Mouse (Mus musculus) ovary, adult 2 months (tissue): Measurements from ENCODE around the gene Olfr297. TPM values are rescaled to one million over a fixed set of nuclear protein-coding genes. Genes with fewer than 3 reads are reported as not detected.

Source experiments
- polyA plus RNA-seq: library from polyadenylated mRNA; depleted of rRNA; stranded (reverse); fragments of >200 nt; gene quantifications from 2 replicates; pipeline ENCODE4 v1.2.3, GENCODE M21; 2012; rRNA removed

Olfr297 gene
- not detected in 2 replicates for polyA plus RNA-seq

DNA sequence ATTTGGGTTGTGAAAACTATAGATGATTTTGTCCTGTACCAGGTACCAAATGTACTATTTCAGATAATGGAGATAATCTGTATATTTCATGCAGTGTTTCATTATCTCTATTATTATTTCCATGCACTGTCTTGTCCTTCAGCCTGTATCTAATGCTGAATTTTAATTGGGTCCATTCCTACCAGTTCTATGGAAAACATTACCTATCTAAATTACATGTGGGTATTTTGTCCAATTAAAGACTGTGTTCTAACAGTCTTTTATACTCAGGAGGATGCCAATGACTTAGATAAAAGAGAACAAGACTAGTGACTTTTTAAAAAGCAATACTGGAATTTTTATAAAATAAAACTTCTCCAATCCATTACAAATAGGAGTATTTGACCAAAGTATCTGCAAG, at the start of gene Olfr297:
TSS of gene Olfr297 (plus strand) at position 301 of the 400 bp plus-strand sequence.

DNA sequence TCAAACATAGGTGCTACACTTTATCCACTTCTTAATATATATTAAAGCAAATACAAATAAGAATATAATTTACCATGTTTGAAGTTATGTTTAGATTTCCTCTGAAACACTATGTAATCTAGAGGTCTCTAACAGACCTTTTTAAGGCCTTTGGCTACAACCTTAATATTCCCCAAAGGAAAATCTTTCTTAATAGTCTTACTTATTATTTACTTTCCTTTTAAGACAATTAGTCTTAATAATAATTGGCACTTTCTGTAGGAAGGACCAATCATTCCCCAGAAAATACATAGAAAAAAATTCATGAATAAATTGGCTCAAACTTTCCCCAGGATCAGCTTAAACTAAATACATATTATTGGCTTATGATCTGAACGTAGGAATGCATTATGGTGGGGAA, 27.4 kb upstream of the Olfr297 start, which contains the start of gene Olfr298:
TSS of gene Olfr298 (minus strand) at position 101 of the 400 bp plus-strand sequence.

Other genes with a start within 250 kb of the Olfr297 start
- not detected in 2 replicates for gene Olfr310, start 242.8 kb upstream of the Olfr297 start, polyA plus RNA-seq
- gene Olfr309, start 206.3 kb upstream of the Olfr297 start, polyA plus RNA-seq, result not detected in 2 replicates
- gene Olfr308, start 194.3 kb upstream of the Olfr297 start, polyA plus RNA-seq, result not detected in 2 replicates
- gene Olfr307, start 182.4 kb upstream of the Olfr297 start, polyA plus RNA-seq, result not detected in 2 replicates
- not detected in 2 replicates for gene Olfr305, start 153.0 kb upstream of the Olfr297 start, polyA plus RNA-seq
- gene Olfr304, start 133.3 kb upstream of the Olfr297 start, polyA plus RNA-seq, result not detected in 2 replicates
- not detected in 2 replicates for gene Olfr303, start 122.2 kb upstream of the Olfr297 start, polyA plus RNA-seq
- not detected in 2 replicates for gene Olfr301, start 116.1 kb upstream of the Olfr297 start, polyA plus RNA-seq
- not detected in 2 replicates for gene Olfr299, start 60.0 kb upstream of the Olfr297 start, polyA plus RNA-seq
- gene Olfr298, start 27.5 kb upstream of the Olfr297 start, polyA plus RNA-seq, result not detected in 2 replicates
- not detected in 2 replicates for gene Olfr295, start 63.9 kb downstream of the Olfr297 start, polyA plus RNA-seq
- not detected in 2 replicates for gene Olfr294, start 96.7 kb downstream of the Olfr297 start, polyA plus RNA-seq
- not detected in 2 replicates for gene Olfr293, start 129.1 kb downstream of the Olfr297 start, polyA plus RNA-seq
- not detected in 2 replicates for gene Olfr292, start 168.4 kb downstream of the Olfr297 start, polyA plus RNA-seq